Mouse (Mus musculus) liver, embryonic 14.5 days (tissue): ENCODE data around the gene Cd9.

ENCODE experiments used
- CTCF ChIP-seq: IDR thresholded peaks from 2 replicates; pipeline ENCODE4 v1.5.1; 2016; ENCODE audit warnings: antibody characterized with exemption, low read depth, control low read depth
- EP300 ChIP-seq: IDR thresholded peaks from 2 replicates; pipeline ENCODE4 v1.6.1; 2016; ENCODE audit warnings: antibody characterized with exemption, low read depth

- TF ChIP-seq CTCF (no peak), EP300 (no peak)
Measured at GRCm38 (mm10) chr6:125461325-125461724, 33.3 kb downstream of the Cd9 start.
